Mouse (Mus musculus): ENCODE measurements at regions not wholly inside any gene's neighbourhood (a gene's known extent, or its start where the extent isn't known, plus 50 kb on each side); places are given as distances from the start of the nearest gene placed in this dataset.

DNA sequence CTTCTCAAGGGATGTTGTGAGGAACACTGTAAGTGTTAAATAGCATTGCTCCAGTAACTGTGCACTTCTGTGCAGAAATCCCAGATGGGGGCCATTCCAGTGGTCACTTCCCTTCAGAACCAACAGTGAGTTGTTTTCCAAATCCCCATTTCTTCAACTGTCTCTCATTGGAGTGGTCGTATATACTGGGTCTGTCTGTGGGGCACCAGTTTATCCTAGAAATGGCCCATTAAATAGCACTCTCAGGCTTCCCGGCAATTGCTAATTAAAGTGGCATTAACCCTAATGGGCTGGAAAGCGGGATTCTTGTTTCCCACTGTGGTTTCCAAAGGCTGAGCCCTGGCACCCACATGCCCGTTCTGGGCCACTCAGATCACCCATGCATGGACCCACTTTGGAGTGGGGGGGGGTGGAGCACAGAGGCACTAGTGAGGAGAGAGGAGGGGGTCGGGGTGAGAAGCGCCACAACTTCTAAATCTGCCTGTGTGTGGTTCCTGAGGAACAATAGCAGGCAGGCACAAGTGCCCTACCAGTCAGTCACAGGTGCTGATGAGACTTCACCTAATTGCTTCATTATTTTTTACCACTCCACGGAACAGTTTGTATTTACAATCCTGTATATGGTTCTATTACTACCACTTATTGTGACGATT is 78.1 kb downstream of the Fam204a start:
- no peak for TF ChIP-seq POLR2A (IDR thresholded peaks at IDR 0.05; ENCODE audit: borderline replicate concordance, extremely low read depth, insufficient read depth, insufficient read length)
- peaks cover 8% of the 10 kb centered on the region; the same call in 1 of the 2 replicates for H3K4me1 ChIP-seq (ENCODE audit: control insufficient read depth, insufficient read depth, low read length)
- no peak overlapping the region for H3K4me3 ChIP-seq (replicated peaks; ENCODE audit: low read length)
- 13% methylated on average over 8 of the region's 8 CpGs for WGBS
- H3K4me2 ChIP-seq (replicated peaks; ENCODE audit: low read depth, low read length, severe bottlenecking), result no peak overlapping the region
- H3K27me3 ChIP-seq (ENCODE audit: control insufficient read depth, insufficient read depth, low read length), result peaks cover 37% of the 10 kb centered on the region
- ATAC-seq (ENCODE audit: low FRiP score, low read depth) (no peak), DNase-seq (ENCODE audit: low spot score) (no peak)
- no peaks in the 10 kb centered on the region for H3K36me3 ChIP-seq (ENCODE audit: control insufficient read depth, insufficient read depth, low read length)
- no peak overlapping the region for H3K27ac ChIP-seq (replicated peaks; ENCODE audit: low read depth, low read length)
- no peaks in the 10 kb centered on the region for H3K9me3 ChIP-seq (ENCODE audit: control insufficient read depth, low read length)
- no peak overlapping the region for H3K9ac ChIP-seq (ENCODE audit: low read depth, low read length, severe bottlenecking)

DNA sequence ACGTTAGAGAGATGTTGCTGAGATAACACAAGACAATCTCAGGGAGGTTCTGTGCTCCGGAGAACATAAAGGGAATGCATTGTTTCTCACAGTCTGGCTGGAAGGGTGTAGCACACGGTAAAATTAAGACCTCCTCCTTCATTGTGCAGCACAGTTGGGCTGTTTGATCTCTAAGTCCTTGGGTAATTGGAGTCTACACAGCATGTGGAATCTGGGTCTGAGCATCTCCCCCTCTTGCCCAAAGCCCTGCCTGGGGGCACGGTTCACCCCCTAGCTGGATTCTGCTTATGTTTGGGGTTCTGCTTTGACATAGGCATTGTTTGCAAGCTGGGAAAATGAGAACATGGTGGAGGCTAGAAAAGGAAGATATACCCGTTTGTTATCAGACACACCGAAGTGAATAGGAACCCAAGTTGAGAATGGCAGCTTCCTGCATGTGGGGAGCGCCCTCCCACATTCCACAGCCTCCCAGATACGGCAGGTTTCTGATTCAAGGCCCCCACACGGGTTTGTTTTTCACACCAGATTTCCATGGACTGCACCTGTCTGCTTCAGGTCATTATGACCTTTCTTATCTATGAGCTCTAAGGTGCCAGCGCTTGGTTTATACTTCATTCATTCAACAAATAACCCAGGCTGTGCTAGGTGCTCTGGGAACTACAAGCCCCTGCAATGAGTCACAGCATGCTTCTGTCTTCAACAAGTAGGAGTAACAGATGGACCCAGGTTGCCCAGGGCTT is 79.9 kb downstream of the Fam204a start:
- Histone ChIP-seq H3K4me1 (ENCODE audit: control insufficient read depth, insufficient read depth, low read length) (peaks cover 8% of the 10 kb centered on the region; the same call in 1 of the 2 replicates), H3K27me3 (ENCODE audit: control insufficient read depth, insufficient read depth, low read length) (peaks cover 37% of the 10 kb centered on the region), H3K9me3 (ENCODE audit: control insufficient read depth, low read length) (no peaks in the 10 kb centered on the region), H3K9ac (ENCODE audit: low read depth, low read length, severe bottlenecking) (peak overlapping the region; percentile 34; the same call in 1 of the 2 replicates), H3K4me2 (replicated peaks; ENCODE audit: low read depth, low read length, severe bottlenecking) (peak overlapping the region; percentile 30), H3K4me3 (replicated peaks; ENCODE audit: low read length) (peak overlapping the region; percentile 21), H3K27ac (replicated peaks; ENCODE audit: low read depth, low read length) (no peak overlapping the region), H3K36me3 (ENCODE audit: control insufficient read depth, insufficient read depth, low read length) (no peaks in the 10 kb centered on the region)
- no peak for ATAC-seq (ENCODE audit: low FRiP score, low read depth)
- no peak for TF ChIP-seq POLR2A (IDR thresholded peaks at IDR 0.05; ENCODE audit: borderline replicate concordance, extremely low read depth, insufficient read depth, insufficient read length)
- DNase-seq (ENCODE audit: low spot score), result no peak
- WGBS, result 45% methylated on average over 10 of the region's 10 CpGs

DNA sequence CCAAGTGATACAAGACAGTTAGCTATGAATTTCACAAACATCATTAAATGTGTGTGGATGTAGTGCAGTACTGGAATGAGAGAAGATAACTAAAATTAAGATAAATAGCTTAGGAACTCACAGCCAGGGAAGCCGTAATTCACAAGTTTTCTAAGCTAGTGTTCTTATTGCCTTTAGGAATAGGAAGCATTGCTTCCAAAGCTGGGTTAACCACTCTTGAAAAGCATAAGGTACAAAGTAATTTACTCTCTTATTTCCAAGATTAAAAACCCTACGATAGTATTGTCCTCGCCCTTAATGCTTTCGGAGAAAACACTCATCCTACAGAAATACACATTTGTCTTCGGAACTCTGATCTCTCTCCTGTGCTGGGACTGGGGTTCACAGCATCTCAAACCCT is 81.3 kb downstream of the Fam204a start:
- TF ChIP-seq POLR2A (IDR thresholded peaks at IDR 0.05; ENCODE audit: borderline replicate concordance, extremely low read depth, insufficient read depth, insufficient read length), result no peak
- Histone ChIP-seq H3K27ac (replicated peaks; ENCODE audit: low read depth, low read length) (no peak overlapping the region), H3K4me3 (replicated peaks; ENCODE audit: low read length) (peak overlapping the region; percentile 33), H3K4me2 (replicated peaks; ENCODE audit: low read depth, low read length, severe bottlenecking) (peak overlapping the region; percentile 49), H3K36me3 (ENCODE audit: control insufficient read depth, insufficient read depth, low read length) (no peaks in the 10 kb centered on the region), H3K9me3 (ENCODE audit: control insufficient read depth, low read length) (no peaks in the 10 kb centered on the region), H3K4me1 (ENCODE audit: control insufficient read depth, insufficient read depth, low read length) (peaks cover 8% of the 10 kb centered on the region; the same call in 1 of the 2 replicates), H3K27me3 (ENCODE audit: control insufficient read depth, insufficient read depth, low read length) (peaks cover 37% of the 10 kb centered on the region), H3K9ac (ENCODE audit: low read depth, low read length, severe bottlenecking) (peak overlapping the region; percentile 44; the same call in 1 of the 2 replicates)
- 81% methylated on average over 5 of the region's 5 CpGs for WGBS
- ATAC-seq (ENCODE audit: low FRiP score, low read depth) (no peak), DNase-seq (ENCODE audit: low spot score) (no peak)

DNA sequence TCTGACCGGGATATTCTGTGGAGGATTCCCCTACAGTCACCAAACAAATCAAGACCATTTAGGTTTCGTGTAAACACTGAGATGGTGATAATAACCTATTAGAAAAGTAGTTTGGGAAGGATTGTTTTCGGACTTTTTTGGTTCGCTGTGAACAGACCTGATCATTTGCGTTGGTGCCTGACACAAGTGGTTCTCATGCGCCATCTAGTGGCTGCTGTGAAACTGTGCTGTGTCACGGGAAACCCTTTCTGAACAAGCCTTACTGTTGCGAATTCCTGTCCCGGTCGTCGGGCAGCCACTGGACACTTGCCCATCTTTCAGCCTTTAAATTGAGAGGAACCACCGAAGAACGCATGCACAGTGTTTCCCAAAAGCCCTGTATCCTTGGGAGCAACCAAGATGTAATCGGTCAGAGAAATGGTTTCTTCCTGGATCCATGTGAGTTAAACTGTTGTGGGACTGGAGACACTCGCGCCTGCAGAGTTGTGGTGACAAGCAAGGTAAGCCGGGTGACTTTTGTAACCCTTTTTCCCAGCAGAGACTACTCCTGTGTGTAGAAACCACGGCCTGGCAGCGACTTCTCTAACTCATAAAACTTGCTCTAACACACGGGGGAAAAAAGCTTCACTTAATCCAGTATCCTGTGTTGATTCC is 82.0 kb downstream of the Fam204a start:
- H3K4me3 ChIP-seq (replicated peaks; ENCODE audit: low read length), result peak overlapping the region; percentile 33
- WGBS, result 2% methylated on average over 20 of the region's 20 CpGs
- no peak for TF ChIP-seq POLR2A (IDR thresholded peaks at IDR 0.05; ENCODE audit: borderline replicate concordance, extremely low read depth, insufficient read depth, insufficient read length)
- peak overlapping the region; percentile 44 for H3K9ac ChIP-seq (ENCODE audit: low read depth, low read length, severe bottlenecking)
- peaks cover 8% of the 10 kb centered on the region; the same call in 1 of the 2 replicates for H3K4me1 ChIP-seq (ENCODE audit: control insufficient read depth, insufficient read depth, low read length)
- DNase-seq (ENCODE audit: low spot score) (peak; percentile 95), ATAC-seq (ENCODE audit: low FRiP score, low read depth) (peak; percentile 79; the same call in 1 of the 2 replicates)
- peaks cover 37% of the 10 kb centered on the region for H3K27me3 ChIP-seq (ENCODE audit: control insufficient read depth, insufficient read depth, low read length)
- no peaks in the 10 kb centered on the region for H3K9me3 ChIP-seq (ENCODE audit: control insufficient read depth, low read length)
- H3K27ac ChIP-seq (replicated peaks; ENCODE audit: low read depth, low read length), result no peak overlapping the region
- H3K4me2 ChIP-seq (replicated peaks; ENCODE audit: low read depth, low read length, severe bottlenecking), result peak overlapping the region; percentile 49
- H3K36me3 ChIP-seq (ENCODE audit: control insufficient read depth, insufficient read depth, low read length), result no peaks in the 10 kb centered on the region

DNA sequence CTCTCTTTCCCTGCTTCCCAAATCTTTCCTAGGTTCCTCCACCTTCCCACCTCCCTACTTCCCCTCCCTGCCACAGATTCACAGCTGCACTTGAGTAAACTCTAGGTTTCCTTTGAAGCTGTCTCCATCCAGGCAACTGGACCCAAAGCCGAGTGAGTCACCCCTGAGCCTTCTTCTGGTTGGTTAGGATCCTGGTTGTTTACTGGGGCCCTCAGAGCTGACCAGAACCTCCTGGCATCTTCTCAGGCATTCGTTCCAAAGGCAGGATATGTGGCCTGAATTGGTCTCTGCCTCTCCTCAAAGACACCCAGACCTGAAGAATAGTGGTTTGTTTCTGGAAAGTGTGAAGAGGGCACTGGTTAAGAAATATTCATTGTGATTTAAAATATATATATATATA is 87.6 kb downstream of the Fam204a start:
- TF ChIP-seq POLR2A (IDR thresholded peaks at IDR 0.05; ENCODE audit: borderline replicate concordance, extremely low read depth, insufficient read depth, insufficient read length), result no peak
- no peaks in the 10 kb centered on the region for H3K27me3 ChIP-seq (ENCODE audit: control insufficient read depth, insufficient read depth, low read length)
- H3K4me3 ChIP-seq (replicated peaks; ENCODE audit: low read length), result no peak overlapping the region
- H3K9ac ChIP-seq (ENCODE audit: low read depth, low read length, severe bottlenecking), result no peak overlapping the region
- H3K4me2 ChIP-seq (replicated peaks; ENCODE audit: low read depth, low read length, severe bottlenecking), result no peak overlapping the region
- no peak overlapping the region for H3K27ac ChIP-seq (replicated peaks; ENCODE audit: low read depth, low read length)
- H3K36me3 ChIP-seq (ENCODE audit: control insufficient read depth, insufficient read depth, low read length), result no peaks in the 10 kb centered on the region
- WGBS, result 38% methylated on average over 2 of the region's 2 CpGs
- ATAC-seq (ENCODE audit: low FRiP score, low read depth), result no peak
- no peaks in the 10 kb centered on the region for H3K9me3 ChIP-seq (ENCODE audit: control insufficient read depth, low read length)
- DNase-seq (ENCODE audit: low spot score), result no peak
- H3K4me1 ChIP-seq (ENCODE audit: control insufficient read depth, insufficient read depth, low read length), result no peaks in the 10 kb centered on the region

All from limb, embryonic 14.5 days (tissue).